Mouse (Mus musculus) midbrain, embryonic 15.5 days (tissue): ENCODE results near the gene Pik3r2. TPM values are rescaled to one million over a fixed set of nuclear protein-coding genes. Genes with fewer than 3 reads are reported as not detected.

Experiments
- ATAC-seq: fragments of 200-750 bp; cut with Nextera tagmentation; replicated peaks from 2 replicates; pipeline ENCODE4 v1.8.0; 2017; ENCODE audit warnings: moderate TSS enrichment
- H3K27ac ChIP-seq: fragments of 300-500 bp; sonication (generic); 2 replicates; pipeline ENCODE4 v1.5.1; 2015; ENCODE audit warnings: mild to moderate bottlenecking, inconsistent platforms
- H3K27me3 ChIP-seq: fragments of 300-500 bp; sonication (generic); replicated peaks from 2 replicates; pipeline ENCODE4 v1.6.1; 2015; ENCODE audit warnings: inconsistent platforms
- H3K36me3 ChIP-seq: fragments of 300-500 bp; sonication (generic); replicated peaks from 2 replicates; pipeline ENCODE4 v1.6.1; 2015; ENCODE audit warnings: inconsistent platforms
- H3K4me1 ChIP-seq: fragments of 300-500 bp; sonication (generic); 2 replicates; pipeline ENCODE4 v1.6.1; 2015; ENCODE audit warnings: inconsistent platforms
- H3K4me2 ChIP-seq: fragments of 300-500 bp; sonication (generic); 2 replicates; pipeline ENCODE4 v1.6.1; 2015; ENCODE audit warnings: inconsistent platforms, mild to moderate bottlenecking, moderate library complexity
- H3K4me3 ChIP-seq: fragments of 300-500 bp; sonication (generic); 2 replicates; pipeline ENCODE4 v1.5.1; 2015; ENCODE audit warnings: mild to moderate bottlenecking, inconsistent platforms
- H3K9ac ChIP-seq: fragments of 300-500 bp; sonication (generic); 2 replicates; pipeline ENCODE4 v1.6.1; 2015; ENCODE audit warnings: mild to moderate bottlenecking, inconsistent platforms
- H3K9me3 ChIP-seq: fragments of 300-500 bp; sonication (generic); 2 replicates; pipeline ENCODE4 v1.6.1; 2016; ENCODE audit warnings: inconsistent platforms
- WGBS: fragments of 180-500 bp; shearing (Covaris S2); methylation state at CpG from one replicate; pipeline ENCODE4 v1.1.7; 2015; ENCODE audit warnings: mixed read lengths; 5-methylcytosine and 5-hydroxymethylcytosine counted together
- polyA plus RNA-seq: library from polyadenylated mRNA; unstranded; fragments of >200 nt; fragmentation: Nextera tagmentation; extraction: Ambion mirVana; gene quantifications from 2 replicates; pipeline ENCODE4 v1.2.1, GENCODE M21; 2015

Pik3r2 gene
- polyA plus RNA-seq, 1 experiment from 2014 or later: 113 TPM

DNA sequence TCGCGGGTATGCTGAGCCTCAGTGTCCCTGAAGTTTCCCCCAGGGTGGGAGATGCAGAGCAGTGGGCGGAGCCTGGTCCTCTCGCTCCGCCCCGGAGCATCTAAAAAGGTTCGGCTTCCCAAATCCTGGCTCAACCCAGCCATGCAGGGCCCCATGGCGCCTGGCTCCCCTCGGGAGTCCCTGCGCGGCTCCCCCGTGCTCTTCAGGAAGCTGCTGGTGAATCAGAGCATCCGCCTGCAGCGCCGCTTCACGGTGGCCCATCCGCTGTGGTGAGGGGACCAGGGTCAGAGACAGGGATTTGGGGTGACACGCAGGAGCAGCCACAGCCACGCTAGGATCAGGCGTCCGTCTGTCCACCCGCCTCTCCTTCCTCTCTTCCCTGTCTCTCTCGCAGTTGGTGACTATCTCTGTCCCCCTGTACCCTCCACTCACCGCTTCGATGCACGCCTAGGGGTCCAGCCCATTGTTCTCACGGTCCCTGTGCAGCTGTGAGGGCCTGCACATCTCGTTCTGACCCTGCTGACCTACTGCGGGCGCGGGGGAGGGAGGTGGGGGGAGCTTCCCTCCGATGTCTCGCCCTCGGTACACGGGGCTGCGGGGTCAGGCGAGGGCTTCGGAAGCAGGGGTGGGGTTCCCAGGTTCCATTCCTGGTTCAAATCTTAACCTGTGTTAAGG lies 33.4 kb downstream of the Pik3r2 start:
- Histone ChIP-seq H3K9ac (peak overlapping the region; percentile 21; the same call in 1 of the 2 replicates), H3K9me3 (no peaks in the 10 kb centered on the region), H3K4me2 (peak overlapping the region; percentile 54), H3K4me1 (peaks cover 17% of the 10 kb centered on the region), H3K36me3 (no peaks in the 10 kb centered on the region), H3K27ac (no peak overlapping the region), H3K27me3 (peaks cover 53% of the 10 kb centered on the region), H3K4me3 (peak overlapping the region; percentile 24)
- 2% methylated on average over 38 of the region's 38 CpGs for WGBS
- ATAC-seq: no peak; the same call in 1 of the 2 replicates

DNA sequence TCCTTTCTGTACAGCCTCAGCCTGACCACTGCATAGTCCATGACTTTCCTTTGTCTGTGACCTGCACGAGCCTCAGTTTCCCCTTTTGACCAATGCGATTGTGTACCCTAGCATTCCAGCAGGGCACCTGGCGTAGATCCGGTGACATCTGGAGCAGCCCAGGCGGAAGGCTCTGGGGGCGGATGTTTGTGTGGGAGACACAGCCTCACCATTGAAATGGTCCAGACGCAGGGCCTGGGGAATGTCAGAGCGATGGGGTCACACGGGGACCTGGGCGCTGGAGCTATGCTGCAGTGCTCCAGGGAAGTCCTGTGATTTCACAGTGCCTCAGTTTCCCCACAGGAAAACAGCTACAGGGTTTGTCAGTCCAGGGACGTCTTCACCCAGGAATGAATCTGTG lies 34.3 kb downstream of the Pik3r2 start:
- no peak for ATAC-seq

DNA sequence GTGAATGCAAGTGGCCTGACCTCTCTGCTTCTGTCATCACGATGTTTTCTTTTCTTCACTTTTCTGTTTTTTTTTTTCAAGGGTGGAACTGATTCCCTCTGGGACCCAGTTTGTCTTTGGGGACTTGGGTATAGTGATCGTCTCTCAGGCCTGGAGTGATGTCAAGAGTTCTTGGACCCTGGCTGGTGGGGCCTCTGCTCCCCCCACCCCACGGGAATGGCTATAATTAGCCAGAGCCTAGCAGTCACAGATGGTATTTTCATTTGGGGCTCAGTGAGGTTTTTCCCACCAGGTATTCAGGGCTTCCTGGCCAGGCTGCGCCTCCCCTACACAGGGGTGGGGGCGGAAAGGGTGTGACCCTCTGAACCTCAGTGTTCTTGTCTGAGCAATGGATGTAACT lies 34.9 kb downstream of the Pik3r2 start:
- H3K36me3 ChIP-seq: no peaks in the 10 kb centered on the region
- H3K4me1 ChIP-seq: peaks cover 17% of the 10 kb centered on the region
- H3K9ac ChIP-seq: no peak overlapping the region
- no peak for ATAC-seq
- no peaks in the 10 kb centered on the region for H3K9me3 ChIP-seq
- WGBS: 72% methylated on average over 5 of the region's 5 CpGs
- no peak overlapping the region for H3K4me3 ChIP-seq
- no peak overlapping the region for H3K27ac ChIP-seq
- peaks cover 48% of the 10 kb centered on the region for H3K27me3 ChIP-seq
- no peak overlapping the region for H3K4me2 ChIP-seq

More for the DNA sequence above, 34.3 kb downstream of the Pik3r2 start:
- H3K9me3 ChIP-seq: no peaks in the 10 kb centered on the region
- H3K27ac ChIP-seq: no peak overlapping the region
- H3K4me1 ChIP-seq: peaks cover 17% of the 10 kb centered on the region
- no peak overlapping the region for H3K9ac ChIP-seq
- 77% methylated on average over 11 of the region's 11 CpGs for WGBS
- no peak overlapping the region for H3K4me2 ChIP-seq
- H3K27me3 ChIP-seq: peaks cover 52% of the 10 kb centered on the region
- H3K36me3 ChIP-seq: no peaks in the 10 kb centered on the region
- H3K4me3 ChIP-seq: no peak overlapping the region

DNA sequence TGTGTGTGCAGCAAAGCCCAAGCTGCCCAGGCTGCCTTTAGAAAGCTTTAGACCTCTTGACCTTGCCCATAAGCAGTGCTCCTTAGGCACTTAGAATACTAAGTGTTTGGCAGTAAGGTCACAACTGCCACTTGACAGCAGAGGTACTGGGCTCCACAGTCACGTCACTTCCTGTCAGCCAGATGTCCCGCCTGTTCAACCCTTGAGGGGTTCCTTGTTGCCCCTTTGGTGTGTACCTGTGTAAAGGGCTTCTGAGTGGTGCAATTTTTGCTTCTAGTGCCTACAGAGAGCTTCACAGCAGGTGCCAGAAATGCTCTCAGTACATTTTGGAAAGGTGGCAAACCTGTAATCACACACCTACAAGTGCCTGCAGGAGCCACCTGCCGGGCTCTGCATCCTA lies 38.3 kb downstream of the Pik3r2 start:
- Histone ChIP-seq H3K27ac (no peak overlapping the region), H3K27me3 (peaks cover 19% of the 10 kb centered on the region), H3K9me3 (no peaks in the 10 kb centered on the region), H3K9ac (no peak overlapping the region), H3K36me3 (no peaks in the 10 kb centered on the region), H3K4me2 (no peak overlapping the region), H3K4me1 (peaks cover 4% of the 10 kb centered on the region), H3K4me3 (no peak overlapping the region)
- ATAC-seq: no peak
- WGBS: 79% methylated on average over 3 of the region's 3 CpGs

DNA sequence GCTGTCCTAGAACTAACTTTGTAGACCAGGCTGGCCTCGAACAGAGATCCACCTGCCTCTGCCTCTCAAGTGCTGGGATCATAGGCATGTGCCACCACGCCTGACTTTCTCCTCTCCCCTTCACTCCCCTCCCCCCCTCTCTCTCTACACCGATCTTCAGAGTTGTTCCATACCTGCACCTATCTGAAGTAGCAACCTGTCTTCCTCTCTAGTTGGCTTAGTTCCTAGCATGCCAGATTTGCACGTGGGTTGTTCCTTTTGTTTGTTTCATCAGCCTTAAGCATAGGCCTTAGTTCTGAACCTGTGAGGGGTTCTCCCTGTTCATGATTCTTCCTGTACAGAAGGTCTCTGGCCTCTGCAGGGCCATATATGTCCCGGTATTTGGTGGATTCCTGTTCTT lies 38.8 kb downstream of the Pik3r2 start:
- Histone ChIP-seq H3K9me3 (no peaks in the 10 kb centered on the region), H3K4me2 (no peak overlapping the region), H3K27ac (no peak overlapping the region), H3K4me1 (no peaks in the 10 kb centered on the region), H3K9ac (no peak overlapping the region), H3K4me3 (no peak overlapping the region), H3K36me3 (no peaks in the 10 kb centered on the region), H3K27me3 (peaks cover 14% of the 10 kb centered on the region)
- ATAC-seq: no peak
- WGBS: 72% methylated on average over 5 of the region's 5 CpGs

DNA sequence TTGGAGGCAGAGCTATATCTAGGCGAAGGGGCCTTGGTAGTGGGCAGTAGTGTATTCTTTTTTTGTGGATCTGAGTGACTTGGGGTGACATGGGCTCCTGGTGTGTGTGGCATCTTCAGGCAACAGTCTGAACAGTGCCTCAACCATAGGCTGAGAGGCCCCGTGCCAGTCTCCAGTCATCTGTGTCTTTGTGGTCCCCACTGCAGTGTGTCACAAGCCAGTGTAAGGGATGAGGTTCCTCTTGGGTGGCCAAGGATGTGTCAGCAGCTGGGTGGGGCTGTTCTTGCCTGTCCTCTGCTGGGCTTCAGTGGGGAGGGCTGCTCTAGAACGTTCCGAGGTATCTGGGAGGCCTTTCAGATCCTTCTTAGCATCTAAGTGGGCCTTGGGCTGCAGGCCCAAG lies 45.6 kb downstream of the Pik3r2 start:
- no peak for ATAC-seq
- H3K27ac ChIP-seq: no peak overlapping the region
- H3K9me3 ChIP-seq: no peaks in the 10 kb centered on the region
- peaks cover 43% of the 10 kb centered on the region for H3K27me3 ChIP-seq
- H3K4me1 ChIP-seq: 0 out of 2 replicates have a peak, but pooled peaks cover 4% of the 10 kb centered on the region
- no peak overlapping the region for H3K4me2 ChIP-seq
- H3K9ac ChIP-seq: no peak overlapping the region
- WGBS: 90% methylated on average over 4 of the region's 4 CpGs
- no peaks in the 10 kb centered on the region for H3K36me3 ChIP-seq
- H3K4me3 ChIP-seq: no peak overlapping the region

DNA sequence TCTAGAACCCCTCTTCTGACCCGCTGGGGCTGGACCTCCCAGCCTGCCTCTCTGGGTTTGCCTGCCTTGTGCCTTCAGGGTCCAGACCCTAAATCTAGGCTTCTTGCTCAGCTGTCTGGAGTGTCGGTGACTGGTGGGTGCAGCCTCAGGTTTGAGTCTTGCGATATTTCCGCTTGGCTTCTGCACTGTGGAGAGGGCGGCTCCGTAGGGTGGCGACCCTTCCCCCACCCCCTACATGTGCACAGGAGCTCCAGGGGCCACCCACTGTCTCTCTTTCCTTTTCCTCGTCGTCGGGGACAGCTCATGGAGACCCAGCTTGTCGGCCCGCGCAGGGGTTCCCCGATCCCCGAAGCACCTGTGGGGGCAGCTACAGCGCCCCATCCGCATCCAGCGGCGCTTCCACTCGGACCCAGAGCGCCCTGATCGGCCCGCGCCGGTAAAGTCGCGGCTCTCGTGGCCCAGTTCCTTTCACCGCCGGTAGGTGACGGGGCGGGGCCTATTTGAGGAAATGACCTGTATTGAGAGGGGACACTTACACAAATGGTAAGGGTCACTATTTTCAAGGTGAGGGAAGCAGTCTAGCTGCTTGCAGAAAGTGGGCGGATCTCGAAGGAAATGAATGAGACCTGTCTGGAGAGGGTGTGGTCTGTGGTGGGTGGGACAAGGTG lies 46.6 kb downstream of the Pik3r2 start:
- Histone ChIP-seq H3K4me1 (0 out of 2 replicates have a peak, but pooled peaks cover 4% of the 10 kb centered on the region), H3K27ac (no peak overlapping the region), H3K9me3 (no peaks in the 10 kb centered on the region), H3K4me3 (0 out of 2 replicates have a peak overlapping the region, but pooled peaks have one; percentile 20), H3K4me2 (peak overlapping the region; percentile 44), H3K27me3 (peaks cover 45% of the 10 kb centered on the region), H3K36me3 (no peaks in the 10 kb centered on the region), H3K9ac (no peak overlapping the region; the same call in 1 of the 2 replicates)
- ATAC-seq: no peak
- WGBS: 6% methylated on average over 34 of the region's 34 CpGs

DNA sequence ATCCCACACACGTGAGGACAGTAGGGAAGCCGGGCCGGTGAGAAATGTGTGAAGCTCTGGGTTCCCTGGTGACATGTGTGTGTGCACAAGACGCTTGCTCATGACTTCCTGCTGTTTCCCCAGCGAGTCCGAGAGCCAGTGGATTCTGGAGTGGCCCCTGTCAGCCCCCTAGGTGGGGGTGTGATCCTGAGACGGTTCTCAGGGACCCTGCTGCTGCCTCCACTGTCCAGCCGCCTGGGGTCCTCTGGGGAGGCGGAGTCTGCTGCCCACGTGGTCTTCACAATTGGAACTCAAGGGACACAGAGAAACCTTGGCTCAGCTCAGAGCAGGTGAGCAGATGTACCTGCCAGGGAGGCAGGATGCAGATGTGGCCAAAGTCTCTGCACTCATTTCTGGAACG lies 49.8 kb downstream of the Pik3r2 start:
- 40% methylated on average over 11 of the region's 11 CpGs for WGBS
- Histone ChIP-seq H3K4me2 (no peak overlapping the region), H3K9me3 (no peaks in the 10 kb centered on the region), H3K4me1 (0 out of 2 replicates have a peak, but pooled peaks cover 4% of the 10 kb centered on the region), H3K9ac (no peak overlapping the region), H3K27me3 (peaks cover 42% of the 10 kb centered on the region), H3K36me3 (no peaks in the 10 kb centered on the region), H3K27ac (no peak overlapping the region), H3K4me3 (no peak overlapping the region)
- no peak for ATAC-seq

DNA sequence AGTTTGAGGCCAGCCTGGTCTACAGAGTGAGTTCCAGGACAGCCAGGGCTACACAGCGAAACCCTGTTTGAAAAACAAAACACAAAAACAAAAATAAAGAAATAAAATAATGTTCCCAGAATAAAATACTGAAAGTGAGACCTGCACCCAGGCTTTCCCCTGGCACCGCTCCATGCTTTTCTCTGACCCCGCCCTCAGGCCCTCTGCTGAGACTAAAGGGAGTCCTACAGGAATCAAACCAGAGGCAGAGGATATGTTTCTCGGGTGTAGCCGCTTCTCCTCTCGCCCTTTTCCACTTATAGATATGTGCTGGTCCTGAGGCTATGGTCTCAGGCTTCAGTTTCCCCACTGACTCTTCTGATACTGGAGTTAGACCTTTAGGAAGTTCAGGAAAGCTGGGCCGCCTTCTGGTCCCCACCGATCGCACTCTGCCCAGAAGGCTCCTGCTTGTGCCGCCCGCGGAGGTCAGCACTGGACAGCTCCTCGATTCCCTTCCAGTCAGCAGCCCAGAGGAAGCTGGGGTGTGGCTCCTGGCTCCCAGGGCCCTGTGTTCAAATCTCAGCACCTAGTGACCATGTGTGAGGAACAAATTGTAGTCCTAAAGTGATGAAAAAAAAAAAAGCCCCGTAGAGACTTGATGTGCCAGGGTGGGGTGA lies 50.6 kb downstream of the Pik3r2 start:
- 0 out of 2 replicates have a peak, but pooled peaks cover 4% of the 10 kb centered on the region for H3K4me1 ChIP-seq
- H3K9me3 ChIP-seq: no peaks in the 10 kb centered on the region
- peaks cover 38% of the 10 kb centered on the region for H3K27me3 ChIP-seq
- H3K4me3 ChIP-seq: no peak overlapping the region
- no peak overlapping the region for H3K9ac ChIP-seq
- no peaks in the 10 kb centered on the region for H3K36me3 ChIP-seq
- 29% methylated on average over 14 of the region's 14 CpGs for WGBS
- no peak overlapping the region for H3K4me2 ChIP-seq
- ATAC-seq: no peak
- H3K27ac ChIP-seq: no peak overlapping the region

DNA sequence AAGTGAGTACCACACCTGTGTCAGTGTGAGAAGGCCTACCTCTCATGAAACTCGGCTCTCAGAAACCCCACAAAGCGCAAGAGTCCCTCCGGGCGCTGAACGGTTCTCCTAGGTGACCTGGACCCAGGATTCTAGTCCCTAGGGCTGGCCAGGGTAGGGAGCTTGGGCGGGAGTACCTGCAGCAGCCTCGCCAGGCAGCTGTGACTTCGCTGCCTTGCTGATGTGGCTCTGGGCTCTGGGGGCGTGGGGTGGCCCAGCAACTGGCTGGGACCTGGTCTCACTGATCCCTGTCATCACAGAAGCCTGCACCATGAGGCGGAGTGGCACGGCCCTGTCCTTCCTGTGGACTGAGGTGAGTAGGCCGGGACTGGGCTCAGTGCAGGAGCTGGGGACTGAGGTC lies 52.3 kb downstream of the Pik3r2 start:
- Histone ChIP-seq H3K9ac (no peak overlapping the region), H3K36me3 (no peaks in the 10 kb centered on the region), H3K4me3 (no peak overlapping the region), H3K4me1 (no peaks in the 10 kb centered on the region), H3K9me3 (no peaks in the 10 kb centered on the region), H3K4me2 (no peak overlapping the region), H3K27me3 (peaks cover 23% of the 10 kb centered on the region), H3K27ac (no peak overlapping the region)
- no peak for ATAC-seq
- 81% methylated on average over 12 of the region's 12 CpGs for WGBS

DNA sequence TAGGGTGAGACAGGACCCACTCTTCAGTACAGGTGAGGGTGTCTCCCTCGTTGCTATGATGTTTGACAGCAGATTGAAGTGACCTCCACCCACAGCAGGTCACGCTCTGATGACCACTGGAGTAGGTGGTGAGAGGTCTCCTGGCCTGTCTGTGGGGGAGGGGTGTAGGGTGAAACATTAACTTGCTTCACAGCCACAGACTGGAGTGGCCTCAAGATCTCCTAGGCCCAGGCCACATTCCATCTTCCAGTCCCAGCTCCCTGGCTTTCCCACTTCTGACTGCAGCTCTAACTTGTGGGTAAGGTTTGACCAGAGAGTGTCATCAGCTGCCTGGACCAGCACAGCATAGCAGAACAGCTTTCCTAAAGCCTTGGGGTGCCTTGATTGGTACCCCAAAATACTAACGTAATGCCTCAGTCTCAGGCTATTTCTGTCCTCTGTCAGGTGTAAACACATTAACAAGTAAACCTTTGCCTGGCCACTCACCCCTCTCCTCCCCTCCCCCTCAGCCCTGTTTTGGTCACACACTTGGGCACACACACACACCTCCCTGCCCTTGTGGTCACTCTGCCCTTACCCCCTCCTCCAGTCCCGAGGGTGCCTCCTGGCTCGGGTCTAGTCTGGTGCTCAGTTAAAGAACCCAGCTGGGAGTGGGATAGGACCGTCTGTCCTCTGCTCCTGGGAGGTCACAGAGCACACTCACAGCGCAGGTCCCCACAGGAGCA lies 52.9 kb downstream of the Pik3r2 start, which contains the start of gene Pde4c:
Pde4c (plus strand) TSS at position 235 of the 725 bp plus-strand sequence.
- Histone ChIP-seq H3K9ac (no peak within 1 kb of the TSS), H3K4me2 (no peak within 1 kb of the TSS), H3K27me3 (peaks cover 17% of the 10 kb centered on the region), H3K9me3 (no peaks in the 10 kb centered on the region), H3K36me3 (no peaks in the 10 kb centered on the region), H3K27ac (no peak within 1 kb of the TSS), H3K4me1 (no peaks in the 10 kb centered on the region), H3K4me3 (no peak within 1 kb of the TSS)
- no peak for ATAC-seq
- WGBS: 76% methylated on average over 7 of the region's 7 CpGs

DNA sequence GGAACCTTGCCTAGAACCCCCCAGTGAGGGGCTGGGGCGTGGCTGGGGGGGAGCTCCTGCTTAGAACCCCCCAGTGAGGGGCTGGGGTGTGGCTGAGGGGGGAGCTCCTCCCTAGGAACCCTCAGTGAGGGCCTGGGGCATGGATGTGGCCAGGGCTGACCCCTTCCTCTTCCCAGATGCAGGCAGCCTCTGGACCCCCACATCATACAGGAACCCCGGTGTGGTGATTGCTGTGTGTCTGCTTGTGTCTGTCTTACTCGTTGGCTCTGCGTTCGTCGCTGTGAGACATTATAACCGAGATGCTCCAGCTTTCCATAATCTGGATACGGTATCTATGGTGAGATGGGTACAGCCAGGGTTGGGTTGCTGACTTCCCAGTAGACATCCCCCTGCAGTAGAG lies 54.9 kb downstream of the Pik3r2 start:
- H3K4me1 ChIP-seq: no peaks in the 10 kb centered on the region
- H3K4me3 ChIP-seq: no peak overlapping the region
- ATAC-seq: no peak
- no peak overlapping the region for H3K27ac ChIP-seq
- H3K36me3 ChIP-seq: no peaks in the 10 kb centered on the region
- no peak overlapping the region for H3K4me2 ChIP-seq
- WGBS: 86% methylated on average over 8 of the region's 8 CpGs
- no peak overlapping the region for H3K9ac ChIP-seq
- peaks cover 6% of the 10 kb centered on the region; the same call in 1 of the 2 replicates for H3K27me3 ChIP-seq
- no peaks in the 10 kb centered on the region for H3K9me3 ChIP-seq
